Mouse (Mus musculus): ENCODE data around the gene 4930404N11Rik. TPM values are rescaled to one million over a fixed set of nuclear protein-coding genes. Genes with fewer than 3 reads are reported as not detected.

The 4930404N11Rik gene
- polyA plus RNA-seq, 1 experiment from 2014 or later: 1.4 TPM

Small RNAs within 50 kb of the gene (microRNA-seq; reads per million reads assigned to microRNA genes)
- not detected for gene Mir6913

Other genes with a start within 250 kb of the 4930404N11Rik start
- 74.0 and 76.0 TPM in 2 replicates for gene Zbtb7a, start 230.6 kb downstream of the 4930404N11Rik start, polyA plus RNA-seq (2016; fragmentation: Nextera tagmentation; extraction: Ambion mirVana)
- gene Pias4, start 197.9 kb downstream of the 4930404N11Rik start, polyA plus RNA-seq (2016; fragmentation: Nextera tagmentation; extraction: Ambion mirVana): 28.9 and 29.7 TPM in 2 replicates
- 440 and 450 TPM in 2 replicates for gene Eef2, start 189.2 kb downstream of the 4930404N11Rik start, polyA plus RNA-seq (2016; fragmentation: Nextera tagmentation; extraction: Ambion mirVana)
- gene Dapk3, start 182.8 kb downstream of the 4930404N11Rik start, polyA plus RNA-seq (2016; fragmentation: Nextera tagmentation; extraction: Ambion mirVana): 41.7 TPM in 2 replicates
- gene 4930442H23Rik, start 182.0 kb downstream of the 4930404N11Rik start, polyA plus RNA-seq (2016; fragmentation: Nextera tagmentation; extraction: Ambion mirVana): not detected in 2 replicates
- not detected in 2 replicates for gene Nmrk2, start 163.8 kb downstream of the 4930404N11Rik start, polyA plus RNA-seq (2016; fragmentation: Nextera tagmentation; extraction: Ambion mirVana)
- gene Atcay, start 135.0 kb downstream of the 4930404N11Rik start, polyA plus RNA-seq (2016; fragmentation: Nextera tagmentation; extraction: Ambion mirVana): 0.05 and 0.06 TPM in 2 replicates
- 1.1 and 1.2 TPM in 2 replicates for gene Zfr2, start 132.7 kb downstream of the 4930404N11Rik start, polyA plus RNA-seq (2016; fragmentation: Nextera tagmentation; extraction: Ambion mirVana)
- gene Matk, start 112.9 kb downstream of the 4930404N11Rik start, polyA plus RNA-seq (2016; fragmentation: Nextera tagmentation; extraction: Ambion mirVana): 2.0 and 2.2 TPM in 2 replicates
- 152 and 156 TPM in 2 replicates for gene Mrpl54, start 98.9 kb downstream of the 4930404N11Rik start, polyA plus RNA-seq (2016; fragmentation: Nextera tagmentation; extraction: Ambion mirVana)
- gene Apba3, start 98.9 kb downstream of the 4930404N11Rik start, polyA plus RNA-seq (2016; fragmentation: Nextera tagmentation; extraction: Ambion mirVana): 27.3 and 30.4 TPM in 2 replicates
- 1.1 and 1.3 TPM in 2 replicates for gene Tjp3, start 74.2 kb downstream of the 4930404N11Rik start, polyA plus RNA-seq (2016; fragmentation: Nextera tagmentation; extraction: Ambion mirVana)
- 27.8 and 29.0 TPM in 2 replicates for gene Pip5k1c, start 72.9 kb downstream of the 4930404N11Rik start, polyA plus RNA-seq (2016; fragmentation: Nextera tagmentation; extraction: Ambion mirVana)
- 52.9 and 55.1 TPM in 2 replicates for gene Cactin, start 44.7 kb downstream of the 4930404N11Rik start, polyA plus RNA-seq (2016; fragmentation: Nextera tagmentation; extraction: Ambion mirVana)
- 6.7 and 7.0 TPM in 2 replicates for gene Tbxa2r, start 37.1 kb downstream of the 4930404N11Rik start, polyA plus RNA-seq (2016; fragmentation: Nextera tagmentation; extraction: Ambion mirVana)
- 0.04 TPM in 1 of 2 replicates, not detected in the other for gene Gipc3, start 22.6 kb downstream of the 4930404N11Rik start, polyA plus RNA-seq (2016; fragmentation: Nextera tagmentation; extraction: Ambion mirVana)
- gene Hmg20b, start 15.3 kb downstream of the 4930404N11Rik start, polyA plus RNA-seq (2016; fragmentation: Nextera tagmentation; extraction: Ambion mirVana): 39.9 and 47.1 TPM in 2 replicates
- 20.8 and 21.0 TPM in 2 replicates for gene Mfsd12, start 8.3 kb downstream of the 4930404N11Rik start, polyA plus RNA-seq (2016; fragmentation: Nextera tagmentation; extraction: Ambion mirVana)
- gene Fzr1, start 12.7 kb upstream of the 4930404N11Rik start, polyA plus RNA-seq (2016; fragmentation: Nextera tagmentation; extraction: Ambion mirVana): 93.8 and 100 TPM in 2 replicates
- 70.0 and 74.5 TPM in 2 replicates for gene Dohh, start 18.6 kb upstream of the 4930404N11Rik start, polyA plus RNA-seq (2016; fragmentation: Nextera tagmentation; extraction: Ambion mirVana)
- gene Gm48551, start 18.6 kb upstream of the 4930404N11Rik start, polyA plus RNA-seq (2016; fragmentation: Nextera tagmentation; extraction: Ambion mirVana): 0.68 and 1.2 TPM in 2 replicates
- 0.71 and 0.98 TPM in 2 replicates for gene Gm48552, start 23.2 kb upstream of the 4930404N11Rik start, polyA plus RNA-seq (2016; fragmentation: Nextera tagmentation; extraction: Ambion mirVana)
- gene Smim24, start 27.2 kb upstream of the 4930404N11Rik start, polyA plus RNA-seq (2016; fragmentation: Nextera tagmentation; extraction: Ambion mirVana): 1.8 TPM in 2 replicates
- 10.1 and 10.2 TPM in 2 replicates for gene Nfic, start 89.8 kb upstream of the 4930404N11Rik start, polyA plus RNA-seq (2016; fragmentation: Nextera tagmentation; extraction: Ambion mirVana)
- gene Celf5, start 116.9 kb upstream of the 4930404N11Rik start, polyA plus RNA-seq (2016; fragmentation: Nextera tagmentation; extraction: Ambion mirVana): 0.05 and 0.06 TPM in 2 replicates
- 59.9 and 62.7 TPM in 2 replicates for gene Ncln, start 130.6 kb upstream of the 4930404N11Rik start, polyA plus RNA-seq (2016; fragmentation: Nextera tagmentation; extraction: Ambion mirVana)
- gene S1pr4, start 134.3 kb upstream of the 4930404N11Rik start, polyA plus RNA-seq (2016; fragmentation: Nextera tagmentation; extraction: Ambion mirVana): 3.1 and 3.3 TPM in 2 replicates
- gene Gna15, start 158.4 kb upstream of the 4930404N11Rik start, polyA plus RNA-seq (2016; fragmentation: Nextera tagmentation; extraction: Ambion mirVana): 7.0 and 7.3 TPM in 2 replicates
- 27.7 and 28.3 TPM in 2 replicates for gene Gna11, start 179.4 kb upstream of the 4930404N11Rik start, polyA plus RNA-seq (2016; fragmentation: Nextera tagmentation; extraction: Ambion mirVana)
- gene Aes, start 193.7 kb upstream of the 4930404N11Rik start, polyA plus RNA-seq (2016; fragmentation: Nextera tagmentation; extraction: Ambion mirVana): 263 and 270 TPM in 2 replicates
- 4.8 and 5.1 TPM in 2 replicates for gene Tle2, start 208.7 kb upstream of the 4930404N11Rik start, polyA plus RNA-seq (2016; fragmentation: Nextera tagmentation; extraction: Ambion mirVana)
- gene Tle6, start 235.3 kb upstream of the 4930404N11Rik start, polyA plus RNA-seq (2016; fragmentation: Nextera tagmentation; extraction: Ambion mirVana): 8.1 and 12.1 TPM in 2 replicates
- gene BC025920, start 240.5 kb upstream of the 4930404N11Rik start, polyA plus RNA-seq (2016; fragmentation: Nextera tagmentation; extraction: Ambion mirVana): 0.46 and 0.78 TPM in 2 replicates